Mouse (Mus musculus) adrenal gland, adult 10 weeks (tissue): ENCODE data around the gene Ube2e2. TPM values are rescaled to one million over a fixed set of nuclear protein-coding genes. Genes with fewer than 3 reads are reported as not detected.

Experiments used
- polyA plus RNA-seq: library from polyadenylated mRNA; stranded (reverse); fragments of 350-450 nt; fragmentation: Illumina TruSeq; extraction: RNeasy Lipid Tissue Mini Kit (QIAGEN cat#74804); gene quantifications from one replicate; pipeline ENCODE4 v1.2.3, GENCODE M21; 2014; ENCODE audit warnings: low read depth, low replicate concordance

Gene Ube2e2
- 65.5 TPM for polyA plus RNA-seq

DNA sequence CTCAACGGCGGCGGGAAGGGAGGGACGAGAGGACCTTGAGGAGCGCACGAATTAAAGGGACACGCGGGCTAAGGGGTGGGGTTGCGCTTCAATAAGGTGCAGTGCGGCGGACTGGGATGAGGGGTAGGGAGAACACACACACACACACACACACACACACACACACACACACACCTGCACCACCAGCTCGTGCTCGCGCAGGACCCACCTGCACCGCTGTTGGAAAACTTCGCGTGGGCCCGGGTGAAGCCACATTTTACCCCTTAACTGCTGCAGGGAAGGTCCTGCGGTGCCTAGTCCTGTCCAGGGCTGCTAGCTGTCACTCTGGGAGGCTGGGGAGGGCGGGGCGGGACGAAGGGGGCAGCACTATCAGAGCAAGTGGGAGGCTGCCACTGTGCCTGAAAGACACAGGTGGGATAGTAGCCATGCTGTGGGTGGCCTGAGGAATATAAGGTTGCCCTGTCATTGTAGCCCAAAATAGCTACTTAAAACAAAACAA, at the start of gene Ube2e2:
Gene Ube2e2, minus strand, starts transcription at position 321 of the 499 bp plus-strand sequence.

